Mouse (Mus musculus) heart, postnatal 0 days (tissue): ENCODE measurements at regions not wholly inside any gene's neighbourhood (a gene's known extent, or its start where the extent isn't known, plus 50 kb on each side); places are given as distances from the start of the nearest gene placed in this dataset.

Source experiments
- CTCF ChIP-seq: IDR thresholded peaks from 2 replicates; pipeline ENCODE4 v1.5.1; 2016; ENCODE audit warnings: antibody characterized with exemption, control low read depth, low read depth
- EP300 ChIP-seq: IDR thresholded peaks from 2 replicates; pipeline ENCODE4 v1.6.1; 2016; ENCODE audit warnings: antibody characterized with exemption, low read depth

GRCm38 (mm10) chr13:3341416-3341815 lies 196.4 kb upstream of the Gdi2 start:
- TF ChIP-seq CTCF (no peak), EP300 (no peak)
